Mouse (Mus musculus) splenic B cell, adult 2 months (primary cell): ENCODE measurements around the gene Btnl2.
"Not testable (repeated sequence)": the region's sequence is repeated elsewhere in the genome, so short reads cannot be mapped to it uniquely, and the experiment has no call there.

Source experiments
- DNase-seq: peaks from one replicate; pipeline ENCODE4 v3.0.0-alpha.2; 2011; ENCODE audit warnings: low read depth, low spot score
- H3K27me3 ChIP-seq: 2 replicates; pipeline ENCODE4 v1.6.1; 2012; ENCODE audit warnings: mild to moderate bottlenecking, low read length, moderate library complexity, mixed read lengths; ENCODE audit not compliant: control insufficient read depth, poor library complexity, insufficient read depth, severe bottlenecking
- H3K36me3 ChIP-seq: 2 replicates; pipeline ENCODE4 v1.6.1; 2012; ENCODE audit warnings: mild to moderate bottlenecking, low read length, moderate library complexity, mixed read lengths; ENCODE audit not compliant: control insufficient read depth, poor library complexity, insufficient read depth, severe bottlenecking

Gene Btnl2

DNA sequence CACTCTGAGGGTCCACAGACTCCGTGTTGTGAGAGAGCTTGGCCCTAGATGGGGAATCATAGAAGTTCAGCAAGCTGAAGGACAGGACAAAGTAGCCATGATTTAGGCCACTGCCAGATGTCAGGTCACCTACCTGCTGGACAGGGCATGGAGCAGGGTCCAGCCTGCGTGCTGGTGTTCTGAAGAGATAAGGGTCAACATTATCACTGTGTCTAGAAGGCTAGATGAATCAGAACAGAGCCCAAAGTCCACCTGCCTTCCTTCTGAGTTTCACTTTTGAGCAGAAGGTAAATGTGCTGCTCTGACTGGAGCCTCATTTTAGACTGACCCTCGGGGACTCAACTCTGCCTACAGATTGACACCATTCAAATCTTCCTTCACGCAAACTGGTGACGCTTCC is at the start of gene Btnl2:
Gene Btnl2 (plus strand): TSS at position 284 of the 400 bp plus-strand sequence.
- no peaks in the 10 kb centered on the region for H3K27me3 ChIP-seq
- no peaks in the 10 kb centered on the region for H3K36me3 ChIP-seq
- no peak for DNase-seq

DNA sequence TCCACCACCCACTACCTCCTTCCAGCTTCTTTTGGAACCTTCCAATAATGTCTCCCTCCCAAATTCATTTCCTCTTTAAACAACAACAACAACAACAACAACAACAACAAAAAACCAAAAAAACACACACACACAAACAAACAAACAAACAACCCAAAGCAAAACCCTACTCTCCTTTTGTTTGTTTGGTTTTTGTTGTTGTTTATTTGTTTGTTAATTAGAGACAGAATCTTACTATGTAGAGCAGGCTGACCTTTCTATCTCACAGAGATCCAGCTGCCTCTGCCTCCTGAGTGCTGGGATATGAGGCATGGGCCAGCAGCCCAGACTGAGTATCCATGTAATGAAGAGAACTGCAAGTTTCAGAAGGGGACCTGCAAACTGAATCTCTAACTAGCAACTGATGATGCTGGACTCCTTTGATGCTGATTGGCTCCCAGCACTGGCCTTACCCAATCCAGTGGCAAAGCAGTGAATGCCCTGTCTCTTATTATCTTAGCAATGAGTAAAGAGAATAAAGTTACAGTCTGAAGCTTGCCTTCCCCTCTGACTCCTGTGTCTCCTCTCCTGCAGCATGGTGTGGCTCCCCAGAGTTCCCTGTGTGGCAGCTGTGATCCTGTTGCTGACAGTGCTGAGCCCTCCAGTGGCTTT is 49.1 kb upstream of the Btnl2 start, which contains the start of gene H2-Eb1:
Gene H2-Eb1 (plus strand): TSS at position 488 of the 651 bp plus-strand sequence.
- Histone ChIP-seq H3K36me3 (peaks cover 31% of the 10 kb centered on the region), H3K27me3 (no peaks in the 10 kb centered on the region)
- DNase-seq, result peak; percentile 99

DNA sequence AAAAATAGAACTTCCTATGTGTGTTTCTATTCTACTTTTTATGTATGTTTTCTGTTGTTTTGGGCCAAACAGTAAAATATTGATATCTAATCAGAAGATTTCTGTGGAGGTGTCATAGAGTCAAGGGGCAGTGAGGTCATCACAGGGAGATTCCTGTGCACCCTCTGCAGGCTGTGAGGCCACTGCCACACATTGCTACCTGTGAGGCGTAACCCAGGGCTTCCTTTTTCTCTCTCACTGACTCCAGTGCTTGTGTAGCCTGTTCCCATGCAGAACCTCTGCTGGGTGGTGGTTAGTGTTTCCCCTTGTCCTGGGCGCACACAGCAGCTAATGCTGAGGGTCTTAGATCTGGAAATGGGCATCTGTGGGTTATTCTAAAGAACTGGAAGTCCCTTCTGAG is 48.2 kb upstream of the Btnl2 start:
- H3K36me3 ChIP-seq, result peaks cover 34% of the 10 kb centered on the region
- DNase-seq, result peak; percentile 88

DNA sequence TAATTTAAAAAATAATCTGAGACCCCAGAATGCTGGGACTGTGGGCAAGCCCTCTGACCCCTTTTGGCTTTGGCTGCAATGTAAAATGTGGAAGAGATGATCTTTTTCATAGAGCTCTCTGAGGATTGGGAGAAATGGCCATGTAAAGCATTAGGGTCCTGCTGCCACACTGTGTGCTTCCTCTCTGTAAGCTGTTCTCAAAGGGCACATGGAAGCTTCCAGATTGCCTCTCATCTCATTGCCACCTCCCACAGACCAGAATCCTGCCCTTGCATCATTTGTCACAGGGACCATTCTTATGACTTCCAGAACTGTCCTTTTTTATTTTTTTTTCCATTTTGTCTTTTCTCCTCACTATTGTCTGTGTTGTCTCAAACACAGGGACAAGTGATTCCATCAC is 47.4 kb upstream of the Btnl2 start:
- no peaks in the 10 kb centered on the region for H3K27me3 ChIP-seq
- DNase-seq, result peak; percentile 69
- H3K36me3 ChIP-seq, result peaks cover 38% of the 10 kb centered on the region

More for the DNA sequence above, 48.2 kb upstream of the Btnl2 start:
- no peaks in the 10 kb centered on the region for H3K27me3 ChIP-seq

DNA sequence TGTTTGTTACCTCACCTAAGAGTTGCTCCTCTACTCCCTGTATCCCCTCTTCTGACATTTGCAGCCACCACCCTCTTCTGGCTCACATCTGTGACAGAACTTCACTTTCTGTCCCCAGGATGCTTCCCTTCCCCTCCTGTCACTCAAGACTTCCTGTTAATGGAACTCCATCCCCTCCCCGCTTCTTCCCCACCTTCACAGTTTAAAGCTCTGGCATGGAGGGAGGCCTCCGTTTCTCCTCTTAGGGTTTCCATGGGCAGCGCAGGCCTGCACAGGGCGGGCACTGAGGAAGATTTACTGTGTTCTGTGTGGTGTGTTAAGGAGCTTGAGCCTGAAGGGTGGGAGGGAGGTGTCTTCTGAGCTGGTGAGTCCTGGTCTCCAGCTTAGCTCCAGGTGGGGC is 46.5 kb upstream of the Btnl2 start:
- Histone ChIP-seq H3K36me3 (peaks cover 47% of the 10 kb centered on the region), H3K27me3 (no peaks in the 10 kb centered on the region)
- DNase-seq, result peak; percentile 58

DNA sequence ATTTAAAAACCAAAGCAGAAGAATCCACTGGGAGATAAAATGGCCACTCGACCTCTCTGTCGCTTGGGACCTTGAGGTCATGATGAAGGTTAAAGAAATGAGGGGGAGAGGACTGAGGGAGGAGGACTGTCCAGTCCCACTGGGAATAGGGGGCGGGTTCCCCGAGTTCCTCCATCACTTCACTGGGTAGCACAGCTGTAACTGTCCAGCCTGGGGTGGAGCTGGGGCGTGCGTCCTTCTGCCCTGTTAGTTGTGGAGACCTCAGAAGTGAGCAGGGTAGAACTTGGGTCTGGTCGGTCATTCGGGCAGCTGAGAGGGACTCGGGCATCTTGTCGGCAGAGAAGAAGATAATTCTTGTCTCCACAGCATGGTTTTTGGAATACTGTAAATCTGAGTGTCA is 45.4 kb upstream of the Btnl2 start:
- DNase-seq, result peak; percentile 54

DNA sequence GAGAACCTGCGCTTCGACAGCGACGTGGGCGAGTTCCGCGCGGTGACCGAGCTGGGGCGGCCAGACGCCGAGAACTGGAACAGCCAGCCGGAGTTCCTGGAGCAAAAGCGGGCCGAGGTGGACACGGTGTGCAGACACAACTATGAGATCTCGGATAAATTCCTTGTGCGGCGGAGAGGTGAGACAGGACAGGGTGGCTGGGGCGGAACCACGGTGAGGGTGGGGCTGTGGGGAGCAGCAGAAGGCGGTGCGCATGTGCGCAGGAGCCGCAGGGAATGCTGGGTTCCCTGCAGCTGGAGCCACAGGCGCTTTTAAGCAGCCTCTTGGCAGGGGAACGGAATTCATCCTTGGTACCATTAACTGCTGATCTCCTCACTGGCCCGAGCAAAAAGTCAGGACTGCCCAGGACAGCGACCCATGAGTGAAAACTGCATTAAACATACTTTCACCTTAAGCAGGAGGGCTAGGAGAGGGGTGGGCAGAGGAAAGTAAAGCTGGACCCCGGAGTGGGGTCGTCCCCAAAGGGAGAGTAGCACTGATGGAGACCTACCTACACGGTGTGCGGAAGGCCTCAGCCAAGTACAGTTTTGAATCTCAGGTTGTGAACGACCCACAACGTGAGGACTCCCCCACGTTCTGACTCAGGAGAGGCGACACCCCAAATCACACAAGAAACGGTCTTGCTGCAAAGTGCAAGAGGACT is 44.8 kb upstream of the Btnl2 start:
- H3K36me3 ChIP-seq, result peaks cover 58% of the 10 kb centered on the region
- DNase-seq, result peak; percentile 68
- H3K27me3 ChIP-seq, result no peaks in the 10 kb centered on the region

More for the DNA sequence above, 45.4 kb upstream of the Btnl2 start:
- Histone ChIP-seq H3K36me3 (peaks cover 54% of the 10 kb centered on the region), H3K27me3 (no peaks in the 10 kb centered on the region)

DNA sequence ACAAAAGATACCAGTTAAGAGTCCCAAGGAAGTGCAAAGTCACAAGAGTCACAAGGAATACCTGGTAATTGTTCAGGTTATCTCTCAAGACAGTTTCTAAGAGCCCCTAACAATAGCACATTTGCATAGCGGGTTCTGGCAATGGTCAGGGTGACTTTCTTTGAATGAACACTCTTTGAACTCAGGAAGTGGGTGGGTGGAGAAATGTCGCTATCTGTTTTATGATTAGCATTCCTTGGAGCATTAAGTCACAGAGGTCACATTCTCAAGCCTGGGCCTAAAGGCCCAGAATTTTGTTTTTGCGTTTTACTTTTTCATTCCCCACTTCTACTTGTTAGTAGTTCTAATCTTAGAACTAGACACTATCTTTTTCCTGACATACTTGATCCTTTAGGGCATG is 44.1 kb upstream of the Btnl2 start:
- DNase-seq, H3K27me3 ChIP-seq: not testable (repeated sequence)
- peaks cover 65% of the 10 kb centered on the region for H3K36me3 ChIP-seq

DNA sequence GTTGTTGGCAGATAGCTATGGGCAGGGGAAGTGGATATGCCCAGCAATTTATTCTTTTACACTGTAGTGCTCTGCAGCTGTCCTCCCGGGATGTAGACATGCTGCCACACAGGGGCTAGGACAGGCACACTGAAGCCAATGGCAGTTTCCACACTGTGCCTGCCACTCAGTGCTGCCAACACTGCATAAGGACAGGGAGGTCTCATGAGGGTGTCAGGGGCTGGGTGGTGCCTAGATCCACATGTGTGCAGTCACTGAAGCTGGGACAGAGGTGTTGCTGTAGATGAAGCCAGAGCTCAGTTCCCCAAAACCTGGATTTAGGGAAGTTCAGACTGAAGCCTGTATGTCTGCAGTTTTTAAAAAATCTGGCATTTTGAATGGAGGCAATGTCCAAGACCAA is 42.4 kb upstream of the Btnl2 start:
- DNase-seq, result peak; percentile 59
- Histone ChIP-seq H3K27me3 (no peaks in the 10 kb centered on the region), H3K36me3 (peaks cover 63% of the 10 kb centered on the region)

DNA sequence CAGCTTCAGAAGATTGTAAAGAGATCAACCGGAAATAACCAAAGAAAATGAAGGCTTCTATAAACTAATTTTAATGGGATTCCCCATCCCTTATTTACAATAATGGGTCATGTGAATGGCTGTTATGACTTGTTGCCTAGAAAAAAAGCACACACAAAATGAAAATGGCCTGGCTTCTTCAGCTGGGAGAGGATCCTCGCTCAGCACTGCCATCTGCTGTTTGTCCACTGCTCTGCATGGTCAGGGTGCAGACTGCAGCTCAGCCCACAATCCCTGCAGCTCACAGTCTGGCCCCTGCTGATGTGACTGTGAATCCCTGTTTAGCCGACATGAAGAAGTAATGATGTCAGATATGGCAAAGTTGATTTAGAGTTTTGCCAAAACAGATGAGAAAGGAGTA is 41.2 kb upstream of the Btnl2 start:
- peak; percentile 93 for DNase-seq

DNA sequence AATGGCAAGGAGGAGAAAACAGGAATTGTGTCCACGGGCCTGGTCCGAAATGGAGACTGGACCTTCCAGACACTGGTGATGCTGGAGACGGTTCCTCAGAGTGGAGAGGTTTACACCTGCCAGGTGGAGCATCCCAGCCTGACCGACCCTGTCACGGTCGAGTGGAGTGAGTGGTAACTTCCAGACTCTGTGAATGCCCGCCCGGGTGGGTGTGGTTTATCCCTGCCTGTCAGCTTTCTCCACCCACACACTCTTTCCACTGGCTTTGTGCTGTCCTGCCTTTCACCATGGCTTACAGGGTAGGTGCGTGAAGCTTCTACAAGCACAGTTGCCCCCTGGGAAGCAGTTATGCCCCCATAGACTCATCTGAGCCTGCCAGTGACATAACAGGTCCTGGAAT is 40.3 kb upstream of the Btnl2 start:
- Histone ChIP-seq H3K36me3 (peaks cover 48% of the 10 kb centered on the region), H3K27me3 (no peaks in the 10 kb centered on the region)
- DNase-seq, result peak; percentile 56

More for the DNA sequence above, 41.2 kb upstream of the Btnl2 start:
- Histone ChIP-seq H3K36me3 (peaks cover 52% of the 10 kb centered on the region), H3K27me3 (no peaks in the 10 kb centered on the region)

DNA sequence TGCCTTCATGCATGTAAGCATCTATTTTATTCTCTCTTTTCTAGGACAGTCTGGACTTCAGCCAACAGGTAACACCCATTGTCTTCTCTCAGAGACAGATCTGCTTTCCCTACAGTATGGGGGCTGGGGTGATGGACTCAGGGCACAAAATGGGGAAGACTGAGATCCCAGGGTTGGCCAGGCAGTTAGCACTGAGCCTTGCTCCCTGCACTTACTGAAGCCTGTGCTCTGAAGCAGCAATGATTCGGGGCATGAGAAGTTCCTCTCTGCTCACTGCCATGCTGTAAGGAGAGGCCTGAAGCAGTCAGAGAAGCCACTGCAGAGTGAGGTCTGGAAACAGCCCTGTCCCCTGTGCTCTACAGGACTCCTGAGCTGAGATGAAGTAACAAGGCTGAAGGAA is 39.1 kb upstream of the Btnl2 start:
- peak; percentile 34 for DNase-seq
- Histone ChIP-seq H3K27me3 (no peaks in the 10 kb centered on the region), H3K36me3 (peaks cover 40% of the 10 kb centered on the region)

DNA sequence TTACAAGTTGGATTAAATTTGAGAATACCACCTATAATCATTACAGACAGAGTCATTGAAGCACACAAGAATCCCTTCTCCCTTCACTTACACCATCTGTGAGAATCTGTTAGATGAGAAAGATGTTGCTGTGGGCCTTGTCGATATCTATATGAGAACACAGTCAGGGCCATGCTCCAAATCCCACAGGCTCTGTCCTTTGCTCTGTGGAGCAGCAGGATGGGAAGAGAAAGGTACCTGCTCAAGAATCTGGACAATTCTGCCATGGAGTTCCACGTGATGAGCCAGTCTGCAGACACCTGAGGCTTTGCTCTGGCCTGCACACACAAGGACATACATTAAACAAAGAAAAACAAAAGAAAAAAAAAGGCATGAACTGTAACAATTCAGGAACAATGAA is 37.9 kb upstream of the Btnl2 start:
- Histone ChIP-seq H3K36me3 (peaks cover 37% of the 10 kb centered on the region), H3K27me3 (no peaks in the 10 kb centered on the region)
- DNase-seq, result peak; percentile 38

DNA sequence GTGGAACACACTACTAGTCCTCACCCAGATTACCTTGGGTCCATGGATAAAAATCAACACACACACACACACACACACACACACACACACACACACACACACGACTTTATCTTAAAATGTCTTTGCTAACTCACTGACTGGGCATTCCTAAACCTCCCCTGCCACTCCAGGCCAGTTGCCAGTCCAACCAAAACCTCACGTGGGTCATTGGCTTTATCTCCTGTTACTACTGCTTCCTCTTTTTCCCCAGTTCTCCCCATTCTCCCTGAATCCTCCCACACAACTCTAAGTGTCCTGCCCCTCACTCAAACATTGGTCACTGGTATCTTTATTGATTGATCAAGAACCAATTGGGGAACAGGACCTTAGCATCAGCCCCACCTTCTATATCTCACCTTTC is 37.3 kb upstream of the Btnl2 start:
- Histone ChIP-seq H3K27me3 (no peaks in the 10 kb centered on the region), H3K36me3 (peaks cover 32% of the 10 kb centered on the region)
- peak; percentile 38 for DNase-seq

DNA sequence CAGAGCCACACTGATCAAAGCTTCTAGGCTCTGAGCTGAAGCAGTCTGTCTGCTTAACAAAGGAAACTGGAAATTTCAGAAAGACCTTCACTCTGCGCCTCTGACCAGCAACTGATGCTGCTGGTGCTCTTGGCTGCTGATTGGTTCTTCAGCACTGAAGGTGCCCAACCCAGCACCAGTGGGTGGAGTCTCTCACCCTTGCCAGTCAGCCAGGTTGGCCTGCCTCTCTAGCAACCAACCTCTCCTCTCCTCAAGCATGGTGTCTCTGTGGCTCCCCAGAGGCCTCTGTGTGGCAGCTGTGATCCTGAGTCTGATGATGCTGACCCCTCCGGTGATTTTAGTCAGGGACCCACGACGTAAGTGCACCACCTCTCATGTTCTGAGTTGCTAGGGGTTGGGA is 29.2 kb upstream of the Btnl2 start, which contains the start of gene H2-Eb2:
Gene H2-Eb2 (plus strand): TSS at position 230 of the 400 bp plus-strand sequence.
- peak; percentile 94 for DNase-seq
- Histone ChIP-seq H3K36me3 (no peaks in the 10 kb centered on the region), H3K27me3 (no peaks in the 10 kb centered on the region)
